ENCODE assay signal across 27 mouse cellular contexts in genomic region chr13:115985715-115986114, GRCm38 (mm10).
"Had no signal": no experiment of that assay in that cellular context is flagged by ENCODE, and none has a peak within 500 bp of the region (broad histone marks: within the 10 kb centered on the region; RNA-seq: fewer than 3 reads in every experiment).

No protein-coding gene starts in this region.

- H3K4me3 ChIP-seq: heart, adult 2 months; heart, embryonic 13.5 days; heart, embryonic 15.5 days; hindbrain, embryonic 13.5 days; intestine, embryonic 15.5 days; layer of hippocampus, adult 2 months; limb, embryonic 13.5 days; limb, embryonic 15.5 days; liver, embryonic 12.5 days had no signal

- H3K27me3 ChIP-seq: heart, embryonic 13.5 days; heart, embryonic 15.5 days; hindbrain, embryonic 13.5 days; intestine, embryonic 15.5 days; limb, embryonic 13.5 days; limb, embryonic 15.5 days; liver, embryonic 12.5 days had no signal

- H3K4me2 ChIP-seq: heart, embryonic 11.5 days; heart, embryonic 13.5 days; heart, embryonic 15.5 days; hindbrain, embryonic 13.5 days; intestine, embryonic 15.5 days; limb, embryonic 13.5 days; limb, embryonic 15.5 days; liver, embryonic 12.5 days had no signal

- H3K9ac ChIP-seq: heart, embryonic 13.5 days; heart, embryonic 15.5 days; hindbrain, embryonic 13.5 days; intestine, embryonic 15.5 days; limb, embryonic 13.5 days; limb, embryonic 15.5 days; liver, embryonic 12.5 days; liver, embryonic 14.5 days had no signal

- H3K9me3 ChIP-seq: heart, embryonic 13.5 days; heart, embryonic 15.5 days; hindbrain, embryonic 13.5 days; intestine, embryonic 15.5 days; limb, embryonic 13.5 days; limb, embryonic 15.5 days; liver, embryonic 12.5 days had no signal

- H3K36me3 ChIP-seq: heart, embryonic 13.5 days; heart, embryonic 15.5 days; hindbrain, embryonic 13.5 days; intestine, embryonic 15.5 days; limb, embryonic 13.5 days; limb, embryonic 15.5 days; liver, embryonic 12.5 days had no signal

- DNase-seq: gastrocnemius, postnatal 14 days; gastrocnemius, postnatal 36 days; heart, adult 11 months; heart, adult 2 months; heart, postnatal 14 days; heart, postnatal 36 days; kidney, adult 18-20 months; kidney, adult 8-10 months; kidney, postnatal 10 days; kidney, postnatal 25 days; kidney, postnatal 4 days; layer of hippocampus, adult 9-11 months; layer of hippocampus, postnatal 36 days; left cerebral cortex, postnatal 4 days had no signal

- H3K4me1 ChIP-seq: heart, embryonic 13.5 days; heart, embryonic 15.5 days; hindbrain, embryonic 13.5 days; intestine, embryonic 15.5 days; limb, embryonic 13.5 days; limb, embryonic 15.5 days; liver, embryonic 12.5 days had no signal

- H3K27ac ChIP-seq: heart, adult 2 months; heart, embryonic 13.5 days; heart, embryonic 15.5 days; hindbrain, embryonic 13.5 days; intestine, embryonic 15.5 days; layer of hippocampus, adult 2 months; limb, embryonic 13.5 days; limb, embryonic 15.5 days; liver, embryonic 12.5 days; liver, embryonic 14.5 days had no signal

- ATAC-seq: hindbrain, embryonic 16.5 days; inflammation-experienced regulatory T-cells, adult 6 months; intestine, embryonic 15.5 days; intestine, postnatal 0 days; liver, embryonic 12.5 days had no signal
